Mouse (Mus musculus) megakaryocyte-erythroid progenitor cell, adult 5-6 weeks (primary cell): Measurements from ENCODE around the gene Rprml. TPM values are rescaled to one million over a fixed set of nuclear protein-coding genes. Genes with fewer than 3 reads are reported as not detected.

Experiments
- ATAC-seq: replicated peaks from 2 replicates; pipeline ENCODE4 v1.8.0; 2016; ENCODE audit warnings: mild to moderate bottlenecking, inconsistent platforms; ENCODE audit not compliant: severe bottlenecking, poor library complexity, low FRiP score, low TSS enrichment
- total RNA-seq, 2 experiments: library from RNA; stranded (forward) in 1 of 2; stranded (reverse) in 1 of 2; fragments of 200-1000, 215-1000 nt in 1 of 2; fragments of >200 nt in 1 of 2; fragmentation: Nextera tagmentation in 1 of 2; gene quantifications; 2 replicates each; pipeline ENCODE4 v1.2.3; 2014 to 2017

Gene Rprml
- total RNA-seq (2014; fragmentation: Nextera tagmentation) = not detected in 2 replicates
- total RNA-seq (2017) = not detected in 2 replicates

- no peak for ATAC-seq
These were observed at the start of gene Rprml for GRCm38 (mm10) chr11:103649301-103649982. Rprml (plus strand) TSS chr11:103649570.

DNA sequence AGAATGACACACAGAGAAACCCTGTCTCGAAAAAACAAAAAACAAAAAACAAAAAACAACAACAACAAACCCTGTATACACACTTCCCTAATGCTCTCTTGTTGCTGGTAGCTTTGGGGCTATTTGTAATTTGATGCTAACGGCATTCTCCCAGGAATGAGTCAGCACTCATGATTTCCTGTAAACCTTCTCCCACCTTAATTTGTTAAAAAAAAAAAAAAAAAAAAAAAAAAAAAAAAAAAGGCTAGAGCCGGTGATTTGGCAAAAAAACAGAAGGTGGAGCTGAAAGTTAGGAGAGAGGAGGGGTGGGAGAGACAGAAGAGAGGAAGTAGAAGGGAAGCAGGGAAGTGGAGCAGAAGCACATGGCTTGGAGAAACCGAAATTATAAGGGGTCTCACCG lies 42.8 kb upstream of the Rprml start:
- ATAC-seq = no peak

DNA sequence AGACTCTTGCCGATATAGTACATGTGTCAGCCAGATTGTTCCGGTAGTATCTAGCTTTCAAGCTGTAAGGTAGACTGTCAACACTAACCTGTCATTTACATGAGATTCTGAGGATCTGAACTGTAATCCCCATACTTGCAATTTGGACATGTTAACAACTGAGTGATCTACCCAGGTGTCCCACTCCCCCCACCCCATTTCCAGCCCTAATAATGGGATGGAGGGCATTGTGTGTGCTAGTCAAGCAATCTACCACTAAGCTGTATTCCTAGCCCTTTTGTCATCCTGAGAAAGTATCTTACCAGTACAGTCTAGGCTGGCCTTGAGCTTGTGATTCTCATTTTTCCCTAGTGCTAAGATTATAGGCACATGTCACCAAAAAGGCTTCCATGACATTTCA lies 38.6 kb upstream of the Rprml start:
- no peak for ATAC-seq

- no peak for ATAC-seq
These were observed 28.3 kb upstream of the Rprml start, which contains the start of gene Gm884 for GRCm38 (mm10) chr11:103621040-103621439. Gm884 (minus strand) TSS chr11:103621140.

- ATAC-seq = no peak
These were observed 21.9 kb upstream of the Rprml start for GRCm38 (mm10) chr11:103627453-103627852.

DNA sequence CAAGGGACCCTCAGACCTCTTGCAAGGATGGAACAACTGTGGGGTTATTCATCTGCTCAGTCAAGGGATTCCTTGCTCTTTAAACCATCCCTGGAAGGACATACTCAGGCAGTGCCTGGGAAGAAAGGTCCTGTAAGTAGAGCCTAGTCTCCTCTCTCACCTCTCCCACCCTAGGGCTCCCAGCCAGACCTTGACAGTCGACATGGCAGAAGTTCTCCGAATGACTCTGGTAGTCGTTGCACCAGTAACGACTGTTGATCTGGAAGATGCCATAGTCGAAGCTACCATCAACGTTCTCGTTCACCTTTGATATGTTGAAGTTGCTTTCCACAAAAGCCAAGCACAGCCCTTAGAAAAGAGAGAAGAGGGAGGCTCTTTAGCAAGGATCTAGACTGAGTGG lies 14.6 kb upstream of the Rprml start:
- ATAC-seq = no peak

- no peak for ATAC-seq
These were observed 13.9 kb upstream of the Rprml start for GRCm38 (mm10) chr11:103635481-103635880.

GRCm38 (mm10) chr11:103636261-103636660 lies 13.1 kb upstream of the Rprml start:
- no peak for ATAC-seq

- ATAC-seq = no peak
These were observed 10.6 kb upstream of the Rprml start, which contains the start of gene Lyzl6 for GRCm38 (mm10) chr11:103638790-103639189. Lyzl6 (minus strand) TSS chr11:103638890.

DNA sequence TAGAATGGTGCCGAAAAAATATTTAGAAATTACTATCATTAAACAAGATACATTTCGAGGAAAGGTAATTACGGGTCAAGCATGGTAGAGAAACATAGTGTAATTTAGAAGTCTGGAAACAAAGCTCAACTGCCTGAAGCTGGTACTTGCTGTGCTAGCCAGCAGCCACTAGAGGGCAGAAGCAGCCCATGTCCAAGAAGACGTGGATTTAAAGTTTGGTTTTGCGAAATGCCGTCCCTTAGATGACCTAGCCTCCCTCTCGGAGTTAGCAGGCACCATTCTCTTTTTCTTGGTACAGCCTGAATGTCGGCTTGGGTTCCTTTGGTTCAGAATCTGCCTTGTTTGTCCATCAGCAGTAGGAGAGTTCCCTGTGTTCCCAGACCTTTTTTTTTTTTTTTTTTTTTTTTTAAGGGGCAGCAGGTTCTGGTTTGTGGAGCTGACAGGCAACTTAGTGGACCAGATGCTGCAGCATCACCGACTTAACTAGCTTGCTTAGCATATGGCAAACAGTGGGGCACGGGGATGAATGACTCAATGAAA lies 9.9 kb upstream of the Rprml start:
- ATAC-seq = peak; percentile 45; the same call in 1 of the 2 replicates

GRCm38 (mm10) chr11:103643211-103643610 lies 6.2 kb upstream of the Rprml start:
- no peak for ATAC-seq

- no peak for ATAC-seq
These were observed 3.6 kb upstream of the Rprml start for GRCm38 (mm10) chr11:103645731-103646130.

- ATAC-seq = no peak
These were observed 3.1 kb upstream of the Rprml start for GRCm38 (mm10) chr11:103646301-103646700.

- ATAC-seq = no peak
These were observed 1.3 kb upstream of the Rprml start for GRCm38 (mm10) chr11:103647921-103648620.

GRCm38 (mm10) chr11:103648656-103649055 lies 714 bp upstream of the Rprml start:
- ATAC-seq = no peak

DNA sequence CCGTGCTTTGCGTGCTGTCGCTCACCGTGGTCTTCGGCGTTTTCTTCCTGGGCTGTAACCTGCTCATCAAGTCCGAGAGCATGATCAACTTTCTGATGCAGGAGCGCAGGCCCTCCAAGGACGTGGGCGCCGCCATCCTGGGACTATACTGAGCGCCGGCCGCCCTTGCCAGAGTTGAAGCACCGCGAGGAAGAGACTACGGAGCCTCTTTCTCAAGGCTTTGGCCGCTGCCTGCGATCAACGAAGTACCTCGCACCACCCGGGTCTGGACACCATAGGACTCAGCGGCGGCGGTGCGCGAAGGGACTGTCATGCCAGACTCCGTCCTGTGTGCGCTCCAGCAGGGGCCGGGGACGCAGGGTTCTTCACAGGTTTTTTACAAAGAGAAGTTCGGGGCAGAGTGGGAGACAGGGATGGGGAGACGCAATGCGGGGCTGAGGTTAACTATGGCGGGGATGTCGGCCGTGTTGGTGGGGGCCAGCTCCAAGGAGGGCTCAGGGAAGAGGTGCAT lies 668 bp downstream of the Rprml start:
- no peak for ATAC-seq

DNA sequence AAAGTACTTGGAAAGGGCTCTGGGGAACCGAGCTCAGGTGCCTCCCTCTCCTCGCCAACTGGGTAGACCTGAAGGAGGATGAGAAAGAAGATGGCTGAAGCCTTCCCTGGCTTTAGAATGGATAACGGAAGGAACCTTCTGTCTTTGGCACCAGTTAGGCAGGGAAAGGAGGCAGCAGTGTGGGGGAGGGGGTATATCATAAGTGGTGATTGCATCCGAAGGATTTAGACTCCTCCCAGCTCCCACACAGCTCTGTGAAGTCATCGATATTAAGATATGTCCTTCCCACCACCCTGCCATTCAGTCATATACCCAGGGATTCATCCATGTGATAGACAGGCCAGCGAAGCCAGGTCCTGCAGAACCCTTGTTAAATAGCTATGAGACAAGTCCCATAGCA lies 2.1 kb downstream of the Rprml start:
- no peak for ATAC-seq

- ATAC-seq = no peak
These were observed 4.1 kb downstream of the Rprml start for GRCm38 (mm10) chr11:103653359-103653965.

GRCm38 (mm10) chr11:103656520-103656919 lies 7.2 kb downstream of the Rprml start:
- peak; percentile 63 for ATAC-seq

DNA sequence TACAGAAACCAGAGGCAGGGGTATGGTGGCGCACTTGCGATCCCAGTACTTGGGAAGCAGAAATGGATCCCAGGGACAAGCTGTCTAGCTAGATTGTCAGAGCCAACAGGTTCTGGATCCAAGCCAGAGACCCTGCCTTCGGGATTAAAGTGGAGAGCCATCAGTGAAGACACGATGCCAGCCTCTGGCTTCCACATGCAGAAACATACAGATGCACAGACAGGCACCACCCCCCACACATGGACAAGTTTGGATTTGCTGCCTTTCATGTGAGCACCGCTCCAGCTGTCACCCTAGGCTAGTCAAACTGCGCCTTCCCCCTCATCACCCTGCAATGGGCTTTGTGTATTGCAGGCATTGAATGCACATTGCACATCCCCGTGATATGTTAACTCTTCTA lies 8.8 kb downstream of the Rprml start:
- no peak for ATAC-seq
